Mouse (Mus musculus): ENCODE results near the gene Cntnap1.

Gene Cntnap1

DNA sequence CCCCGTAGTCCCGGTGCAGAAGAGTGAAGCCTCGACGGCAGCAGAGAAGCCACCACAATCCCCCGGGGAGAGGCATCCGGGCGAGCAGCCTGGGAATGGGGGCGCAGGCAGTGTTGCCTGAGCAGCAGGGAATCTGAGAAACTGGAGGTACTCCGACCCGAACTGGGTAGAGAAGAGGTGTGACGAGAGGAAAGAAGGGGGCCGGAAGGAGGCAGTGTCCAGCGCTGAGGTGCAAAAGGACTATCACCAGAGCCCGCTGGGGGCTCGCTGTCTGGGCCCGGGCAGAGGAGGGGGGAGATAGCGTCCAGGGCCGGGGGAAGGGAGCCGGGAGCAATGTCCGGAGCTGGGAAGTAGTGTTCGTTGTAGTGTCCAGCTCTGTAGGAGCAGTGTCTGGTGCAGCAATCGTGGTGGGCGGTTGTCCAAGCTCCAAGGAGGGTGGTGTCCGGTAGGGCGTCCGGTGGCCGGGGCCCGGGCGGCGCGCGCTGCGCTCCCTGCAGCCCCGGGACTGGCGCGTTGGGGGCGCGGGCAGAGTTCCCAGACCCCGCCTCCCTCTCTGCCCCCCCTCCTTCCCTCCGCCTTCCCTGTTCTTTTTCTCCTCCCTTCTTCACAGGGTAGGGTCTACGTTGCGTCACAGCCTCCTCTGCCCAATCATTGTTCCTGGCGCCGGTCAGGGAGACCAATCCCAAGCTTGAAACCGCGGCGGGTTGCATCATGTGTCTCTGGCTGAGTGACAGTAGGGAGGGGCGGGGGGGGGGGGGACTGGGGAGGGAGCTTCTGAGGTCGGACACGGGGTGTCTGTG is 688 bp downstream of the Cntnap1 start, which contains the start of gene Plekhh3:
TSS of gene Plekhh3 (minus strand) at position 541 of the 800 bp plus-strand sequence.
- DNase-seq (ENCODE audit: low read depth), result peak; percentile 90

GRCm38 (mm10) chr11:101171721-101172433 is 1.6 kb downstream of the Cntnap1 start:
- DNase-seq (ENCODE audit: low read depth), result peak; percentile 77

DNA sequence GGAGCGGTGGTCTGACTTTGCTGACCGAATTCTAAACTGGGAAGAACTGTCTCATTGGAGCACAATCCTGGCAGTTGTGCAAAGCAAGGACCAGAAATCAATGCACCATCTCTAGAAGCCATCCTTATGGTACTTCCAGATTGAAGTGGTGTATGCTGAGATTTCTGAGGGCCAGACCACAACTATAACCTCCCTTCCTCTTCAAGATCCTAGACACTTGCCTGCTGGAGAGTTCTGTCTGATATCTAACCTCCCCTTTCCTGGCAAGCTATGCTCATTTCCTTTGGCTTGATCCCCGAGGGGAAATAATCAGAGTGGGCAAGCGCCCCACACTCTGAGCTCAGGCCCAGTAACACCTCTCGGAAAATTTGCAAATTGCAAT is 2.1 kb downstream of the Cntnap1 start:
- no peak for DNase-seq (ENCODE audit: low read depth)

- peak; percentile 66 for DNase-seq (ENCODE audit: low read depth)
Measured at GRCm38 (mm10) chr11:101173112-101173511, 2.8 kb downstream of the Cntnap1 start.

DNA sequence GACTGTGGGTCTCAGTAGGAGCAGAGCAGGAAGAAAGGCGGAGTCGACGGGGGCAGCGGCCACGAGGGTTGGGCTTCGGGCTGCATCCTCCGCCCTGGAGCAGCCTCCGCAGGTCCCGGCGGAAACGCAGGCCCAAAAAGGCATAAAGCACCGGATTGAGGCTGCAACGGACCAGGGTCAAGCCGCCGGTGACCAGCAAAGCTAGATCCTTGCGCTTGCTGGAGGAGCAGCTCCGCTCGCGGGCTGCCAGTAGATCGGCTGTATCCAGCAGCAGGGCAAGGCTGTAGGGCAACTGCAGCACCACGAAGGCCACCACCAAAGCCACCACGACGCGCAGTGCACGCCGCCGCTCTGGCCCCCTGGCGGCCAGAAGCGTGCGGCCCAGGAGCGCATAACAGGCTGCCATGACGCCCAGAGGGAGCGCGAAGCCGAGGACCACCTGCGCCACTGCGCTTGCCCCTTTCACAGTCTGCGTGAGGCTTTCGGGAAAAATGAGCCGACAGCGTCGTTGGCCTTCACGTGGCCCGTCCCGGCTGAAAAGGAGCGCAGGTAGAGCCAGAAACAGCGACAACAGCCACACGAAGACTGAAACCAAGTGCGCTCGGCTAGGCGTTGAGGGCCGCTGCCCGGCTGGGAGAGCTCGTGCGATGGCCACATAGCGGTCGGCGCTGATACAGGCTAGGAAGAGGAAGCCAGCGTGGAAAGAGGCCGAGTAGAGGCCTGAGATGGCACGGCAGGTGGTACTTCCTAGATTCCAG is 3.5 kb downstream of the Cntnap1 start:
- DNase-seq (ENCODE audit: low read depth), result peak; percentile 88

DNA sequence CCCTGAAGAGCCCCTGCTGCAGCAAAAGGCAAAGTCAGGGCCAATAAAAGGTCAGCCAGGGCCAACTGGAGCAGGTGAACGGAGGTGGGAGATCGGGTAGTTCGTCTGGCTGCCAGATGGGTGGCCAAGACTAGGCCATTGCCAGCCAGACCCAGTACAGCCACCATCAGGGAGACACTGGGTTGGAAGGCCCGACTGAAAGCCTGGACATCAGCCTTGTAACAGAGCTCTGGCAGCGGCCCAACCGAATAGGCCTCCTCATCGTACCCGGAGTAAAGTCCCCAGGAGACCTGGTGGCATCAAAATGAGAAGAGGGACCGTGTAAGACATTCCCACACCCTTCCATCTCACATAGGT is 4.0 kb downstream of the Cntnap1 start:
- DNase-seq (ENCODE audit: low read depth), result no peak

- peak; percentile 51 for DNase-seq (ENCODE audit: low read depth)
Measured at GRCm38 (mm10) chr11:101174851-101175628, 4.7 kb downstream of the Cntnap1 start, which contains the start of gene Ccr10. TSS of gene Ccr10 (minus strand) at chr11:101175443.

DNA sequence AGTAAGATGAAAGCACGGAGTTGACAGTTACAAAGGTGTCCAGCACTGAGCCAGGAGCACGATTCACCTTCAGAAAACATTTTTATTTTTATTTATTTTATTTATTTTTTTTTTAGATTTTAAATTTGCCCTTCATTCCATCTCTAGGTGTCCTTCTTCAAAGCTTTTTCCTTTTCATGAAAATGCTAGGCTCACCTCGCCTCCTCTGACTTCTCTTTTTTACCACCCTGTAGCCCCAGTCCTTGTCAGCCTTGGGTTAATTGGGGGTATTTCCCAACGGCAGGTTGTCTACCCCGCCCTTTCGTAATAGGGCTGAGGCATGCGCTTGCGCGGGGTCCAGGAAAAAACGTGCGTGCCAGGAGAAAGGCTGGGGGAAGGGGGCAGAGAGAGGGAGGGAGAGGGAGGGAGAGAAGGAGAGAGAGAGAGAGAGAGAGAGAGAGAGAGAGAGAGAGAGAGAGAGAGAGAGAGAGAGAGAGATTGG is 5.4 kb downstream of the Cntnap1 start:
- peak; percentile 47 for DNase-seq (ENCODE audit: low read depth)

DNA sequence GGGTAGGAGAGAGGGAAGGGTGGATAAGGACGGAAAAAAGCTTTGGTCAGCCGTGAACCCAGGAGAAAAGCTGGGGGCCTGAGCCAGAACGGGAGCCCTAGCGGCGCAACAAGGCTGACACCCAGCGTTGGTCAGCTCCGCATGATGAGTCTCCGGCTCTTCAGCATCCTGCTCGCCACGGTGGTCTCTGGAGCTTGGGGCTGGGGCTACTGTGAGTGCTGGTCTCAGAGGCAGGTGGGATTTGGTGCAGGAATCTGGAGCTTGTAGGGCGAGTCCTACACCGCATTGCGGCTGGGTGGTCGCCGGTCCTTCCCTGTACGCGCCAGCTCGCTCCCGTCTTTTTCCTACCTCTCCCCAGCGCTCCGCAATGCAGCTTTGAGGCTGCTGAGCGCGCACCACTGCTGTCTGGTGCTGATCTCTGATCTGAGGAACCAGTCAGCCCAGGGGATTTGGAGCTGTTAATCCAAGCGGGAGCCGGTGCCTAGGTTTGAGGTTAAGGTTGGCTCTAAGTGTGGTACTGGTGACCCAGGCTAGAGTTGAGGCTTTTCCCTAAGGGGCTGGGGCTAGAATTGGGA is 5.9 kb downstream of the Cntnap1 start:
- peak; percentile 44 for DNase-seq (ENCODE audit: low read depth)

DNA sequence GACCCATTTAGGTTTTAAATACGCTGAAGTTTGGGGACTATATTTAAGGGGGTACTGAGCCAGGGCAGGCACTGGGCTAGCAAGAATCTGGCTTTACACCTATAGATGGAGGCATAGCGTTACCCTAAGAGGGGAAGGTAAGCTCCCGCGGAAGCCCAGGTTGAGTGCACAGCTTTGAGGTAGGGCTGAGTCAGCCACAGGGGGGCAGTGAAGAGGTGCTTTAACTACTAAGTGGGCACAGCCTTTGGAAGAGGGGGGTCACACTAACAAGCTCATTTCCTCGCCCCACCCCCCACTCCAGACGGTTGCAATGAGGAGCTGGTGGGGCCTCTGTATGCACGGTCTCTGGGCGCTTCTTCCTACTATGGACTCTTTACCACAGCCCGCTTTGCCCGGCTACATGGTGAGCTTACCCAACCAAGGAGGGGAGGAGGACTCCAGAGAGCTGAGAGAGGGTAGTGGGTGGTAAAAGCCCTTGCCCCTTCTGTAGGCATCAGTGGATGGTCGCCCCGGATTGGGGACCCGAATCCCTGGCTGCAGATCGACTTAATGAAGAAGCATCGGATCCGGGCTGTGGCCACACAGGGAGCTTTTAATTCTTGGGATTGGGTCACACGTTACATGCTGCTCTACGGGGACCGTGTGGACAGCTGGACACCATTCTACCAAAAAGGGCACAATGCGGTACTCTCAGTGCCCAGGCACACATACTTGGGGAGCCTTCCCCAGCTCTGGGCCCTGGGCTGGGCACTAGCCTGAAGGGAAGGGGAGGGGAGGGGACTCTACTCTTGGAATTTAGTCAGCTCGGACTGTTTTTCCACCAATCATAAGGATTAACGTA is 6.8 kb downstream of the Cntnap1 start:
- DNase-seq (ENCODE audit: low read depth), result peak; percentile 82

GRCm38 (mm10) chr11:101178061-101179058 is 8.0 kb downstream of the Cntnap1 start:
- no peak for DNase-seq (ENCODE audit: low read depth)

DNA sequence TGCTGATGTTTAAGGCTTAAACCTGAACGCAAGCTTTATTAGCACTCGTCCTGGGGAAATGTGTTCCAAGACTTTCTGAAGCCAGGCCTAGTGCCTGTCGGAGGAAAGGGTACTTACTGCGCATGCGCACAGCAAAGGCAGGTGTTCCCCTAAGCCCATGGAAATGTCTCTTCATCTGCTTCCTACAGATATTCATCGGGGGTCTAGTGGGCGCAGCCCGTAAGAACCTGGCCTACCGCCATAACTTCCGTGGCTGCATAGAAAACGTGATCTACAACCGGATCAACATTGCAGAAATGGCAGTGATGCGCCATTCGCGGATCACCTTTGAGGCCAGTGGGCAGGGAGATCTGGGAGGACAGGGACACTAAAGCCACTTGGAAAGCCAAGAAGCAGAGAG is 9.0 kb downstream of the Cntnap1 start:
- peak; percentile 10 for DNase-seq (ENCODE audit: low read depth)

DNA sequence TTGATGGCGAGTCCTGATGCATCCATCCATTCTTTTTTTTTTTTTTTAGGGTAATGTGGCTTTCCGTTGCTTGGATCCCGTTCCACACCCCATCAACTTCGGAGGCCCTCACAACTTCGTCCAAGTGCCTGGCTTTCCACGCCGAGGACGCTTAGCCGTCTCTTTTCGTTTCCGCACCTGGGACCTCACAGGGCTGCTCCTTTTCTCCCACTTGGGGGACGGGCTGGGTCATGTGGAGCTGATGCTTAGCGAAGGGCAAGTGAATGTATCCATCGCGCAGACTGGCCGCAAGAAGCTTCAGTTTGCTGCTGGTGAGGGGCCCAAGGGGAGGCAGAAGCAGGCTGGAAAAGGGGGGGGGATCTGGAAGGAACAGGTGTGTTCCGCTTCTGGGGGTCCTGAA is 9.9 kb downstream of the Cntnap1 start:
- no peak for DNase-seq (ENCODE audit: low read depth)

DNA sequence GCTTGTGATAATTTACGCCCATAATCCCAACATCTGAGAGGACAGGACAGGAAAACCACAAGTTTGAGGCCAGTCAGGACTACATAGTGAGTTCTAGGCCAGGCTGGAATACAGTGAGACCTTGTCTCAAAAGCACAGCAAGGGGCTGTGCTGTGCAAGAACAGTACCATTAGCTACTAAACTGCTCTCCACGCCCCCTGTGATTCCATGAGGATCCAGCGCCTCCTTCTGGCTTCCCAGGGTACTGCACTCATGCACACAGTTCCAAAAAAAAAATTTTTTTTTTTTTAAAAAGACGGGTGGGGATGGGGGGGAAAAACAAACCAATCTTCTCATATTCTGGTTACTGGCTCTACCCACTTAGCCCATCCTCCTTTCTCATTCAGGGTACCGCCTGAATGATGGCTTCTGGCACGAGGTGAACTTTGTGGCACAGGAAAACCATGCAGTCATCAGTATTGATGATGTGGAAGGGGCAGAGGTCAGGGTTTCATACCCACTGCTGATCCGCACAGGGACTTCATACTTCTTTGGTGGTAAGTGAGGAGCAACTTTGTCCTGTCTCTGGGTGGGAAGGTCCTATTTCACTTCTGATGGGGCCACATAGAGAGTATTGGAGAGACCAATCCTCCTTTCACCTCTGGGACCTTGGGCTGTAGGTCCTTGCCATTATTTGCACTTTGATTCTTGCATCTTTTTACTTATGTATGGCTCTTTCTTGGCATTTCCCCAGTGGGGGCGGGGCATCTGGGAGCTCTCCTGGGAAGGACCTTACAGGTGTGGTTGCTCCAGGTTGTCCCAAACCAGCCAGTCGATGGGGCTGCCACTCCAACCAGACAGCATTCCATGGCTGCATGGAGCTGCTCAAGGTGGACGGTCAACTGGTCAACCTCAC is 10.8 kb downstream of the Cntnap1 start:
- peak; percentile 67 for DNase-seq (ENCODE audit: low read depth)

DNA sequence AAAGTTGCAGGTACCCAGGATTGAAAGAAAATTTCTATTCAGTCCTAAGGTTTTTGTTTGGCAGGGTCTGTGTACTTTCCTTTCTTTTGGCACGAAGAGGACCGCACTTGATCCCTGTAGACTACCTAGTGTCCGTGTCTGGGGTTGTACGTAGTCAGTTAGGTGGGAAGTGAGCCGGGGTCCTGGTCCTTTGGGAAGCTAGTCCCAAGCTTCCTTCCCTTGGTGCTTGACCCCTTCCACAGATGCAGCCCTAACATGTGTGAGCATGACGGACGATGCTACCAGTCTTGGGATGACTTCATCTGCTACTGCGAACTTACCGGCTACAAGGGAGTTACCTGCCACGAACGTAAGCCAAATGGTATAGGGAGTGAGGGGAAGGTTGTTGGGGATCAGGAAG is 11.6 kb downstream of the Cntnap1 start:
- no peak for DNase-seq (ENCODE audit: low read depth)

DNA sequence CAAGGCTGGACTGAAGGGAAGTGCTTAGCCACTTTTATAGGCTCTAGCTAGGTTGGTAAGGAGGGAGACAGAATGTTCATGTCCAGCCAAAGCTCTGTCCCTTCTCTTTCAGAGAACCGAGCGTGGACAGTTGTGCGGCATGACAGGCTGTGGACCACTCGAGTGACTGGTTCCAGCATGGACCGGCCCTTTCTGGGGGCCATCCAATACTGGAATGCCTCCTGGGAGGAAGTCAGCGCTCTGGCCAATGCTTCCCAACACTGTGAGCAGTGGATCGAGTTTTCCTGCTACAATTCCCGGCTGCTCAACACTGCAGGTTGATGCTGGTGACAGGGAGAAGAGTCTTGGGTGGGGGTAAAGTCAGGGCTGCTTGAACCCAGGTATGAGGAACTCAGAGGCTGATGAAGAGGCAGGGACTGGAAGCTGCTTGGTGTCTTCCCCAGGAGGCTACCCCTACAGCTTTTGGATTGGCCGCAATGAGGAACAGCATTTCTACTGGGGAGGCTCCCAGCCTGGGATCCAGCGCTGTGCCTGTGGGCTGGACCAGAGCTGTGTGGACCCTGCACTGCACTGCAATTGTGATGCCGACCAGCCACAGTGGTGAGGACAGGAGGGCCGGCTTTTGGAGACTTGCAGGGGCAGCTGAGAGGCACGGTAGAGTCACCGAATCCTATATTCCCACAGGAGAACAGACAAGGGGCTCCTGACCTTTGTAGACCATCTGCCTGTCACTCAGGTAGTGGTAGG is 12.6 kb downstream of the Cntnap1 start:
- no peak for DNase-seq (ENCODE audit: low read depth)

GRCm38 (mm10) chr11:101184984-101185383 is 14.7 kb downstream of the Cntnap1 start:
- no peak for DNase-seq (ENCODE audit: low read depth)

Measured in induced T-regulatory cell, adult 2 months (primary cell).